Mouse (Mus musculus): Measurements from ENCODE around the gene Six3. TPM values are rescaled to one million over a fixed set of nuclear protein-coding genes. Genes with fewer than 3 reads are reported as not detected.

Six3 gene
- total RNA-seq, 2 experiments from 2014 or later = not detected

DNA sequence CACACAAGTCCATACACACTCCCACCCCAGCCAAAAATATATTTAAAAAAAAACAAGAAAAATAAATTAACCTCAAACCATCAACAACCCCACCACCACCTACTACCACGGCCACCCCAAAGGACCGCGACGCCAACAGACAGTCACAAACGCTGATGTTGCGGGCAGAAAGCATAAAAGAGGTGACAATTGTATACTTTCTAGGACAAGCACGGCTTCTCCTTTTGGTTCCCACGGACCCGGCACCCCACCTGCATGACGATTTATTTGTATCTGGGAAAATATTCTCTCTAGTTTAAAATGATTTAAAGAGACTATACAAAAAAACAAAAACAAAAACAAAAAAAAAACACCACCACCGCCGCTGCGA, 10.6 kb downstream of the Six3 start:
- no peak for DNase-seq
- intact Hi-C loops (cut with DNase I) = no loop called here

DNA sequence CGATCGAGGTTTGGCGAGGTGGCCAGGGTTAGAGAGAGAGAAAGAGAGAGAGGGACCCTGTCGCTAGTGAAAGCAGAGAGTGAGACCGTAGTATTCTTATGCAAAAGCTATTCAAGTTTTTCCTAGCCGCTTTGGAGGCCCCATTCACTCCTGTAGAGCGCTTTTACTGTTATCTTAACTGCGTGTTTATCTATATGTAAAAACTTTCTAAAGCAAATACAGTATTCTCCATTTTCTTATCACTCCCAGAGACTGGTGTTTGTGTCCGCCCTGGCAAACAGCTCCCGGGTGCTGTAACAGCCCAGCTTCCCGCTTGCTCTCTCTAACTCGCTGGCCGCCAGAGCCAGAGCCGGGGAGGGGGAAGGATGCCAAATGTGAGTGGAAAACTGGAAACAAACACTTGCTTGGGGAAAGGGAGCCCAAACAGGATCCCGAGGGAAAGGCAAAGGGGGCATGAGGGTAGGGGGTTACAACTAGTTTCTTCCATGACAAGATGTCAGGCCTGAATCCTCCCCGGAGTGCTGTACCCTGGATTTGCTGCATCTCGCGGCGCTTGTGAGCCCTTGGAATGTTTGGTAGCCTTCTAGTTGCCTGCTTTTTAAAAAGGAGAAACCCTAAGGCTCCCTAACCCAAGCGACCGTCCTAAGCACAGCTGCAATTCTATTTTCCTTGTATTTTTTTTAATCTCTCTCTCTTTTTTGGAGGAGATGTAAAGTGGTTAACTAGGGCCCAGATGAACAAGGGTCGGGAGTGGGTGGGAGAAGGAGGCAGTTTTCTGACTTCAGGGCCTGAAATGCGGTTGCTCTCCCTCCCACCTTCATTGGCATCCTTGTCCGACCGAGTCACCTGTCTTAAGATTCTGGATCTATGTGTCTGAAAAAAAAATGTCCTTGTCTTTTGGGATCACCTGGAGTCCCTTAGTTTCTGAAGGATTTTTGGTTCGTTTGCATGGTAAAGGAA, 11.9 kb downstream of the Six3 start:
- intact Hi-C loops (cut with DNase I) = no loop called here
- peak in 1 of 2 experiments; percentile 27 for DNase-seq

DNA sequence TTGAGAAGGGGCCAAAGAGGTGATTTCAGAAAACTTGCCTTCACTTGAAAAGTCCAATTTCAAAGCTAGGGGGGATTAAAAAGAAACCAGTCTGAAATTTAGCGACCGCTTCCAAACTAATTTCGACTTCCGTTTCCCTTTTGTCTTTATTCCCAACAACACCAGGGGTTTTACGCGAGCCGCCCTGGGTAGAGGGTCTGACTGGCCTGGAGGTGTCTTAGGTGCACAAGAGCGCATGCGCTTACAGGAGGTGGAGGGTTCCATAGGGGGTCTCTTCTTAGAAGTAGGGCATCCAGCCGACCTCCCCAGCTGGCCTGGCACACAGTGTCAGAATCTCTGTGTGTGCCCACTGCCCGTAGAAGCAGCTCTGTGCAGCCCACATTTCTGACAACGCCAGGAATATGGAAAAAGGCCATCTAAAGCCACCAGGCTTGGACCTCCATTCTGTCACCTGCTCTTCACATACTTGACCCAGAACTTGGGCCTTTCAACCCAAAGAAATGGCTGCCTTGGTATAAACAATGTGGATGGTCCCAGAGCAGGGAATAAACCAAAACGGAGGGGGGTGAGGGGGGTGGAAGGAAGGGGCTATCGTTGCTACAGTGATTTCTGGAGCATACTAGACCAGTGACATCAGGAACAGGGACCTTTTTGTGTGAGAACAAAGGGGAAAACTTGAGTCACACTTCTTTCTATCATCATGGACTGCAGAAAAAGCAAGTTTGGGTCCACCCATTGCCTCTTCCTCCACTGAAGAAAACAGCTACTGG, 12.9 kb downstream of the Six3 start:
- DNase-seq = no peak
- intact Hi-C loops (cut with DNase I) = no loop called here

DNA sequence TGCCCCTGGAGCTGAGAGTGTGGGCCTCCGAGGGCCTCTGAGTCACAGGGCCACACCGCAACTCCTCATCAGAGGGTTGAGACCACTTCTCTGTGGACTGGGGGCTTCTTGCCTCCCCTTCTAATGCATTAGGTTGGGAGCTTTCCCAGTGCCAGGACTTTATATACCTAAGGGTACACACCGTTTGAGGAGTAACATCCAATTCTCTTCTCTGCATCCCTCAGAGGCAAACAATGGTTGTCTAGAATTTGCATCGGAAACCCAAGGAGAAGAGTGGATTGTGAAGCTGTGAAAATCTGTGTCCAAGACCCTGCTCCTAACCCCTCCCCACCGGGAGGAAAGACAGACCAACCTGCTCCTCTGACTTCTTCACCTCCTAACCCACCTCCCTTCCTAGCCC, 14.3 kb downstream of the Six3 start:
- intact Hi-C loops (cut with DNase I) = no loop called here
- DNase-seq = no peak

DNA sequence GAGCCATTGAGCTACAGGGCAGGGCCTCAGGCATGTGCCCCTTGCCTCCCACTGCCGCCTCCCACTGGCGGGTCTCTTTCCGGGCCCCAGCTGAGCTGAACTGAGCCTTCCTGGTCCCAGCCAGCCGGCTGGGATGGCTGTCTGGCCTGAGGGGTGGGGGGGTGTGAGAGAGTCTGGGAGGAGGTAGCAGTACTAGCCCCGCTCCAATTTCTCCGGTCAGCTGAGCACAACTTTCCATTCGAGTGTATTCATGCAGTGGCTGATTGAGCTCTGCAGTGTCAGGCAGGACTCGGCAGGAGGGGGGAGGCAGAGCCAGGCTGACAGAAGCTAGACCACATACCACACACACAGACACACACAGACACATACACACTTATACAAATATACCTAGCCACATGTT, 15.4 kb downstream of the Six3 start:
- intact Hi-C loops (cut with DNase I) = no loop called here
- no peak for DNase-seq

DNA sequence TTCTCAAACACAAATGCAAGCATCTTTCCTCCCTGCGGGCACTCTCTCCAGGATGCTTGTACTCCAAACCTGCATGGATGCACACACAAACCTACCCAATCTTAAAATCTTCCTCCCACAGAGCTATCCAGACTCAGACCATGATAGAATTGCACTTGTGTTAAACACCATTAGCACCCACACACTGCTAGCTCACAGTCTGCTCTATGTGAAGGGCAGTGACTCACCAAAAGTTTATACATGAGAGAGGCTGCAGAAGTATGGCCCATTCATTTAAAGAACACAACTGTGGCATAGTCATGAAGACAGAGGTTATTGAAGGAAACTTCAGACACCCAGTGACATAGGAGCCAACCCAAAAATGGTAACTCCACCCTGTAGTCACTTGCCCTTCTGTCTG, 16.0 kb downstream of the Six3 start:
- DNase-seq = no peak
- intact Hi-C loops (cut with DNase I) = no loop called here

DNA sequence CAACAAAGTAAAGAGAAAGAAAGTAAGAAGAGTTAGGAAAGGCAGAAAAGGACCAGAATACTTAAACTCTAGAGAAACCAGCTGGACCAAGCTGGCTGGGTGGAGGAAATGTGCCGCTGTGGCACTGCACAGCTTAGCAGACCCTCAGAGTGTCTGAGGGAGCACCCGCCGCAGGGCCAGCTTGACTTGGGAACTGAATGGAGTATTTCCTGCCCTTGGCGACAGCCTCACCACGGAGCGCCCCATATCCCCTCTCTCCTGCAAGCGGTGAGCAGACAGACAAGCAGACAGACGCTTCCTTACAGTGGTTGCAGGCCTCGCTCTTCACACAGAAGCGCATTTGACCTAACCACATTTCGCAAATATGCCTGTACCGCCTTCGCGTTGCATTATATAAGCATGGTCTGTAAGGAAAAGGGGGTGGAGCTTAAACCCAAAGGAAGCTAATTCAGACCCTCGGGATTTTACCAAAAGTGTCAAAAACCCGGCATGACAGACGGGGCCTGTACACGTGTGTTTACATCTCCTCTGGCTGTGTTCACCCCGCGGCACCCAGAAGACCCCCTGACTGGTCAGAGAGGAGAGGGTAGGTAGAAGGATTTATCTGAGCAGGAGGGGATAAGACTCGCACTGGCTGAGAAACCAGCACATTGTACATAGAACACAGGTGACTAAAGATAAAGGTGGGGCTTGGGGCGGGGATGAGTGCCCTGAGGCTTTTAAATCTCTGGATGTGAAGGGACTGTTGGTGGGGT, 17.1 kb downstream of the Six3 start:
- no peak for DNase-seq
- intact Hi-C loops (cut with DNase I) = loop anchor here (5.0 kb wide), 1 partner anchor 608 kb away; no protein-coding TSS in a partner anchor

DNA sequence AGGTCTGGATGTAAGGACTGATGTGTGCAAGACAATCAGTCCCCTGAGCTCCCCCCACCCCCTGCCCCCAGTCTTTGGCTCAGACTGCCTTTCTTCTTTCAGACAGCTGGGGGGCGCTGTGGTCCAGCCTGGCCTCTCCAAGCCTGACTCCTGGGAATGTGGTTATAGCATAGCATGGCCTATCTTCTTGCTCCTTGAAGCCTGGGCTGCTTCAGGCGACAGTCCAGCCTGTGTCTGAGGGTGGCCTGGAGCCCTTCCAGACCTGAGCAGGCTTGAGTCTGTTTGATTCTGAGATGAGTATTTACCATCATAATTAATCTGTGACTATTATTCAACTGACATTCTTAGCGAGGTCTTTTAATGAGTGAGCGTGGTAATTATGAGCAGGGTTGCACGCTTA, 17.7 kb downstream of the Six3 start:
- DNase-seq = no peak
- intact Hi-C loops (cut with DNase I) = loop anchor here (5.0 kb wide), 1 partner anchor 609 kb away; no protein-coding TSS in a partner anchor

DNA sequence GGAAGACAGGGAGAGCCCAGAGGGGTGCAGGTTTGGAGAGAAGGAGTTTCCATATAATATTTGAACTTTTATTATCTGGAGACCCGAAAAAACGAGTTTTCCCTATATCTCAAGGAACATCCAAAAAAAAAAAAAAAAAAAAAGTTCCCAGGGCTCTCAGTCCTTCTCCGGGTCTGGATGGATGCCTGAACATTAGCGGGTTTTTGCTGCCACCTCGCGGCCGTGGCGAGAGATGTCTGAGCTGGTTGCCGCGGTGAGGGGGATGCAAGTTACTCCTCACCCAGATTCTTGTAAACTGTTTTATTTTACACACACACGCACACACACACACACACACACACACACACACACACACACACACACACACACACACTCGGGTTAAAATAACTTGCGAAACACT, 20.2 kb downstream of the Six3 start:
- DNase-seq = peak; percentile 79 to 93
- intact Hi-C loops (cut with DNase I) = loop anchor here (1.0 to 5.0 kb wide), 5 partner anchors 444 to 796 kb away; no protein-coding TSS in a partner anchor

DNA sequence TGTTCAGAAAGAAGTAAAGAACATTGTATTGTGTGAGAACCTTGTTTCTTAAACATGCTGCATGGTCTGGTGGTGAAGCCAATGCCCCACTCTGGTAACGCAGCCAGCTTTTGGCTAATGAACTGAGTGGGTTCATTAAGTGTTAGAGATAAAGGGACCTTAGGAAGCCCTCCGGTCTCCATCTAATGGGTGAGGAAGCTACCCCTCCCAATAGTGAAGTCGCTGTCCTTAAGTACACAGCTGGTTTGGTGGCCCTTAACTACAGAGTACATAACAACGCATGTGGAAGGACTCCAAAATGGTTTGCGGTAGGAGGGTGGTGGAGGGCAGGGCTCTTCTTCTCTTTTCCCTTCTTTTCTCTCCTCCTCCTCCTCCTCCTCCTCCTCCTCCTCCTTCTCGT, 24.5 kb downstream of the Six3 start:
- no peak for DNase-seq
- intact Hi-C loops (cut with DNase I) = no loop called here

DNA sequence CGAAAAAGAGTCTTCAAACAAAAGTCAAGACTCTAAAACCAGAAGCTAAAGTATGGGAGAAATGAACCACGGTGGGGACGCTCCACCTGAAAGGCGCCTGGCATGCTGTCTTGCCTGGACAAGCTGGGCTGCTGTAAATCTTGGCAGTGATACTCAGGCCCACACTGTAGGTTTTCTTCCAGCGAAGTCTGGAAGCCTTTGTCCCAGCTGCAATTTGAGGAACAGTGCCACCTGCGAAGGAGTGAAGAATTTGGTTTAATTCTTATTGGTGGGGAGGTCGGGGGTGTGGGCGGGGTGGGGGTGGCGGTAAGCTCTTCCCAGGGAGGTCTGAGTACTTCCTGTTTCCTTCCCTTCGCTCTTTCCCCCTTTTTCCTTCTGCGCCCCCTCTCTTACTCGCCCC, 31.9 kb downstream of the Six3 start:
- intact Hi-C loops (cut with DNase I) = loop anchor here (1.0 kb wide), 1 partner anchor 418 kb away; no protein-coding TSS in a partner anchor
- DNase-seq = no peak

DNA sequence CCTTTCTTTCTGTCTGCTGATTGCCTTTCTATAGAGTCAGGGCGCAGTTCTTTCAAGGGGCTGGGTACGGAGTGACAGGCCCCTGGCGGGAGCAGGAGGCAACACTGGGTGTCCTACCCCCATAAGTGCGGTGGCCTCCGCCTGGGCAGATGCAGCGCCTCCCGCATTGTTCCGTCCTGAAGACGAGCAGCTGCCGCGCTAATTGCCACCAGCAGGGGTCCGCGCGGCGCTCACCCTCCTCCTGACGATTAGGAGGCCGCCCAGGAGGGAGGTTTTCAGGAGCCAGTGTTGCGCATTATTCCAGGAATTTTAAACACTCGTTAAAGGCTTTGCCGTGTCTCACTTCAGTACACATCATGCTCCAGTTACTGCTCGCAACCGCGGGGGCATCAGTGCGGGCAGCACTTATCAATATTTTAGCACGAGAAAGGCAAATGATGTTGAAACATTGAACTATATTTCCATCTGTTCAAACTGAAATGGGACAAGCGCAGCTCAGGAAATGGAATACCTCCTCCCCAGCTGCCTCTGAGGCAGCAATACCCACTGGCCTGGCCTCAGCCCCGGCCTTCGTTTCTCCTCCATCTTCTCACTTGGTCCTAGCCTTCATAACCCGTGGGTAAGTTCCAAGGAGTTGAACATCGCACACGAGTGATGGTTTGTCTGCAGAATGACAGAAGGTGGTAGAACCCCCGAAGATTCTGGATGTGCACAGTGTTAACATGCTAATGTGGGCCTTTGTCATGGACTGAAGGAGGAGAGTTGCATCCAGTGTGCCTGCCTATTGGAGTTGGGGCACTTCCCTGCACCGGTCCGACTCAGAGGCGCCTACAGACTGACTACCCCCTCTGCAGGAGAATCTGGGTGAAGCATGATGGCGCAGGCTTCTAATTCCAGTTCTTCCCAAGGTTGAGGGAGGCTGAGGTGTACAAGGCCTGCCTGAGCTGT, 32.6 kb downstream of the Six3 start:
- DNase-seq = peak; percentile 39 to 67
- intact Hi-C loops (cut with DNase I) = loop anchor here (1.0 kb wide), 1 partner anchor 417 kb away; no protein-coding TSS in a partner anchor

DNA sequence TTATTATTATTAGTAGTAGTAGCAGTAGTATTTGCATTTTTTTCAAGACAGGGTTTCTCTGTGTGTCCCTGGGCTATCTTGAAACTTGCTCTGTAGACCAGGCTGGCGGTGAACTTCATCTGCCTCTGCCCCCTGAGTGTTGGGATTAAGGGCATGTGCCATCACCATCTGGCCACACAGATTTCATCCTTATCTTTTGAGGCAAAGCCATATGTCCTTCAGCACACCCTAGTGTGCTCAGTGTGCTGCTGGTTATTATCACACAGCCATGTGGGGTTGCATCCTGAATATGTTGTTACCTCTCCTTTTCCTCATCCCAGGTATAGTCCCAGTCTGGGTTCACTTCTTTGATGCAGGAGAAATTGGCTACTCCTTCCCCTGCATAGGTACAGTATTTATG, 46.6 kb downstream of the Six3 start:
- DNase-seq = no peak
- intact Hi-C loops (cut with DNase I) = no loop called here

DNA sequence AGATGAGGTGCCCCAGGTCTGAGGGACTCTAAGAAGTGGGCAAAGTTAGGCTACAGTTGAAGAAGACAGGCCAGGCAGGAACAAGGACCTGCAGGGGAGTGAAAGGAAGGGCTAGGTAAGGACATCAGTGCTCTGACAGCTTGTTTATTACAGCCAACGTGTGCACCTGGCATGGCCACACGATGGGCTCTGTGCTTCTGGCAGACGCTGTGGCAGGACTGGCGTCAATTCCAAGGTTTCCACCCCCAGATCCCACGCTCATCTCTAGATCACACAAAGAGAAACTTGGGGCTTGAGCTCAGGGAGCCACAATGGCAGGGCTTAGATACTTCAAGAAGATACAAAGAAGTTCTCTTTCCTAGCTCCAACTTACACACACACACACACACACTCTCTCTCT, 48.1 kb downstream of the Six3 start:
- no peak for DNase-seq
- intact Hi-C loops (cut with DNase I) = no loop called here

DNA sequence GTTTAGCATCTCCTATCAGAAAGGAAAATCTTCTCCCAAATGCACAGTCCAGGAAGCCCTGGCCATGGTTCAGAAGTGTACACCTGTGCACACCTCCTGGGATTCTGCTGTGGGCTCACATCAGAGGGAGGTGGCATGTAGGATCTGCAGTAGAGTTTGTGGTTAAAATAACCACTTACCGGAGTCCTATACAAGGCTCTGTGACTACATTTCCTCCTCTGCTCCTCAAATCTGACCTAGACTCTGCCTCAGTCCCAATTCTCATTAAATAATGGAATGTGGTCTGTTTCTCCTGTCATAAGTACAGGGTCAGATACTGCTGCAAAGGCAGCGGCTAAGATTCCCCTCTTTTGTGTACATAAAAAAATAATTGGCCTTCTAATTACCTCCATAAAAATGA, 50.8 kb downstream of the Six3 start:
- DNase-seq = no peak
- intact Hi-C loops (cut with DNase I) = no loop called here

DNA sequence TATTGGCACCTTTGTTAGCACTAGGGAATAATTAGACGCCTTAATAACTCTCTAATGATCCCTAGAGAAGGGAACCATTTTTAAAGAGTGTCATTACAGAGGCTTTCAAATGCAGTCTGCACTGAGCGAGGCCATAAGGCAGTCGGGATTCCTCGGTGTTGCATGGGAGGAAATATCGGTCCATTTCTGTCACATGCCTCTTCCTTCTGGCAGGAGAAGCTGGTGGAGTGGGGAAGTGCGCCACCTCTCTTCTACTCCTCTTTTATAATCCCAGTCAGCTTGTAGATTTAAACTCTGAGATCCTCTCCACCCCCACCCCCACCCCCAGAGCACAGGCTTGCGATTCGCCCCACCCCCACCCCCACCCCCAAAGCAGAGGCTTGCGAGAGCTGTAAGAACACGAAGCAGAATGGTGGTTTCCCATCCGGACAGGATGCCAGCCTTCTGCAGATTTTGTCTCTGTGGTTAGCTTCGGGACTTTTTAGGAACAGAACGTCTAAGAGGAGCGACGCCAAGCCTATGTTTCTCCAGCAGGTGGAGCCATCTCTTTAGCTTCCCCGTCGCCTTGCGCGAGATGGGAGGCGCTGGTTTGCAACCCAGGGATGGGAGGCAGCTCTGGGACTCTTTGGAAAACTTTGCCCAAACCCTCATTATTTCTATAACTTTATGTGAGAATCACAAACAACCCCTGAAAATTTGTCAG, 51.4 kb downstream of the Six3 start:
- intact Hi-C loops (cut with DNase I) = loop anchor here (1.0 kb wide), 1 partner anchor 399 kb away; no protein-coding TSS in a partner anchor
- peak; percentile 81 to 86 for DNase-seq

Measured in heart, postnatal 10 days (tissue).